Mouse (Mus musculus) right cerebral cortex, postnatal 10 days (tissue): ENCODE results near the gene Cyb561d2.
"Not testable (repeated sequence)": the region's sequence is repeated elsewhere in the genome, so short reads cannot be mapped to it uniquely, and the experiment has no call there.

Experiments
- DNase-seq, 2 experiments: peaks; one replicate each; pipeline ENCODE4 v3.0.0; 2021; ENCODE audit warnings: low spot score in 2 of 2

The Cyb561d2 gene

GRCm38 (mm10) chr9:107571534-107572326, 29.7 kb upstream of the Cyb561d2 start:
- no peak for DNase-seq

GRCm38 (mm10) chr9:107570845-107571244, 28.9 kb upstream of the Cyb561d2 start:
- DNase-seq: no peak

DNA sequence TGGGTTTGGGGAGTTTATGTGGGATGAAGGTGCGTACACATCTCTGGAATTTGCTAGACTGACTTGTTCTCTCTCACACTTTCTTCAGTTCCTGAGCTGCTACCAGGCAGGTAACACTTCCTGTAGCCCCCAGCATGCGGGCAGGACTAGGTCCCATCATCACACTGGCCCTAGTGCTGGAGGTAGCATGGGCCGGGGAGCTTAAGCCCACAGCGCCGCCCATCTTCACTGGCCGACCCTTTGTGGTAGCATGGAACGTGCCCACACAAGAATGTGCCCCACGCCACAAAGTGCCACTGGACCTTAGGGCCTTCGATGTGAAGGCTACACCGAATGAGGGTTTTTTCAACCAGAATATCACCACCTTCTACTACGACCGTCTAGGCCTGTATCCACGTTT, 28.0 kb upstream of the Cyb561d2 start:
- DNase-seq: no peak

- DNase-seq: no peak
Observed at GRCm38 (mm10) chr9:107569270-107569669, 27.3 kb upstream of the Cyb561d2 start.

DNA sequence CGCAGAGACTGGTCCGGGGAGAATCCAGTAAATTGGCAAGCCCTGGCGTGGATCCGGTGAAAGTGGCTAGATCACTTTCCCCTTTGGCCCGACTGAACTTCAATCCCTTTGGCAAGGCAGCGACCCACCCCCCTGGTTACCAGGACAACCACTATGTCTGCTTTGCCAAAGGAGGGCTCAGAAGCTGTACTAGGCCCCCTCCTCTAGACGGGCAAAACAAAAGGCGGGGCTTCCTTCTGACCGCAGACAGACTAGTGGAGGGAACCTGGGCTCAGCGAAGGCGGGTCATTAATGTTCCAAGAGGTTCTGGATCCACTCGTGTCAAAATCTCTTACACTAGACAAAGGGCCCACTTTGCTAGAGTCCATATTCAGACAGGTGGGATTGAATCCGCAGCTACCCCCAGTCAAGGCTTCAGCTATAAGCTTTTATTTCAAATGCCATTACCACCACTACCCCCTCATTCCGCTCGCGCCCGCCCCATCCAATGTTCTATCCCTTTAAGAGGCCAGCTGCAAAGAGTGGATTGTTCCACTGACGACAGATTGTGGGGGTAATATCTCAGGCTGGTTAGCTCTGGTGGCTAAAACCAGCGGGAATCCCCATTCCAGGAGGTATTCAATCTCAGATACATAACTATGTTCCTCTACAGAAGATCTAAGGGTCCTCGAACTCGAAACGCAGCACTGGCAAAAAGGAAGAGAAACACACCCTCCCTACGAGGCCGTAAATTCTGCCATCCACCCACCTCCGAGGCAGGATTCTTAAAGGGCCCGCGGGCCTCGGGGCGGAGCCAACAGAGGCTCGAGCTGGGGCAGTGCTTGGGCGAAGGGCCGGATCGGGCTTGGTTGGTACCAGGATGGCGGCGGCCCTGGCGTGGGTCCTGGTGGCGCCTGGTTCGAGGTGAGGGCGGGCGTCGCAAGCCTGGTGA, 26.6 kb upstream of the Cyb561d2 start:
- peak; percentile 90 to 91 for DNase-seq

DNA sequence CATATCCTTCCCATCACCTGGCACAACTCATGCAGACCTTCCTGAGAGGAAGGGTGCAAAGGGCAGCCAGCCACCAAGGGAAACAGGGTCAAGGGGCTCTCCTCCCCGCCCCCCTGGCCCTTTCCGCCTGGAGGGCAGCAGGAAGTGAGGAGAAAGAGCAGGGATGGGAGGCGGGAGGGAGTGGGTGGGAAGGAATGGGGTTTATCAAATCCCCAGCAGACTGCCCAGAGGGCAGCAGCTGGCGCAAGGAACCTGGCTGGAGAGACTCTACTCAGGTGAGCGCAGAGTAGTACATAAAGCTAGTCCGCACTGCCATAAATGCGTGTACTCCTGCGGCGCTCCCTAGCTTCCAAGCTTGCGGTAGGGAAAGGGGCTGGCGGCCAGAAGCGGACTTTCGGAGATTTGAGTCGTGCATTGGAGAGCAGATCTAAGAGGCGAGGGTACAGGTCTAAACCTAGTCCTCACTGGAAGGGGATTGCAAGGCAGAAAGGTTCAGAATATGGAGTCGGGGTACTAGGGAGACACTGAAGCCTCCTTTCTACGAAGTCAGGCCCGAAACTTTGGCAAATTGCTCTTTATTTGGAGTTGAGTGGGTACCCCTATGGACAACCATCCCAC, 25.8 kb upstream of the Cyb561d2 start, which contains the start of gene Hyal2:
Hyal2 (plus strand) TSS at position 244 of the 618 bp plus-strand sequence.
- DNase-seq: no peak

- DNase-seq: no peak
Observed at GRCm38 (mm10) chr9:107566855-107567254, 24.9 kb upstream of the Cyb561d2 start.

GRCm38 (mm10) chr9:107566041-107566709, 24.2 kb upstream of the Cyb561d2 start:
- peak; percentile 79 to 85 for DNase-seq

DNA sequence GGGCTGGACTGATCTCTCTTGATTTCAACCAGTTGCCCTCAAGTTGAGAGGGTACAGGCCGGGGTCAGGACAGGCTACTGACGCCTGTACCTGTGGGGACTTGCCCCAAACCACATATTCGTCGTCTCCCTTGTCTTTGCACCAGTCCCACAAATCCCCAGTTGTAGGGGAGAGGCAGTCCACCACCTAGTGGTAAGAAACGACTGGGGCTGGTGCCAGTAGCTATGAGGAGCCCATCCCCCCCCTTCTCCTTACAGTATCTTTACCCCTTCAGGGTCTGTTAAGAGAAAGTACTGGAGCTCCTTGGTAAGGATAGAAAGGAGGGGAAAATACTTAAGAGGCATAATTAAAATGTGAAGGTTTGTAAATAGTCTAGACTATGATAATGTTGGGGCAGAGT, 23.6 kb upstream of the Cyb561d2 start:
- DNase-seq: not testable (repeated sequence)

GRCm38 (mm10) chr9:107563029-107563581, 21.1 kb upstream of the Cyb561d2 start, which contains the start of gene Tusc2:
Gene Tusc2 (plus strand): TSS chr9:107563255.
- peak; percentile 97 to 99 for DNase-seq

GRCm38 (mm10) chr9:107556346-107556745, 14.4 kb upstream of the Cyb561d2 start:
- no peak for DNase-seq

DNA sequence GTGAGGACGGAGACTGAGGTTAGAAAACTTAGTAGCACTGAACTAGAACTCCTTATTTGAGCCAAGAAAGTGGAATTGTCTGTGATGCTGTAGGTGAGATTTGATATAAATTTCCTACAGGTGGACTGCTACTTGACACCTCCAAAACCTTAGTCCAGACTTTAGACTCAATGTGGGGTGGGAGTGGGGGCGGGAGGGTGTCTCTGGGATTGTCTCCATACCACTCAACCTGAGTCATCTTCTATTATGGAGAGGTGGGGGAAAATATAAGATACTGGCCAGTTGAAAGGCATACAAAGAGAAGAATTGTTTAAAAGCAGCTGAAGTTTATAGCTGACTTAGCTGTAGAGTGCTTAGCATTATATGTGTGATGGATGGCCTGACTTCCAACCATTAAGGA, 13.7 kb upstream of the Cyb561d2 start:
- no peak for DNase-seq

DNA sequence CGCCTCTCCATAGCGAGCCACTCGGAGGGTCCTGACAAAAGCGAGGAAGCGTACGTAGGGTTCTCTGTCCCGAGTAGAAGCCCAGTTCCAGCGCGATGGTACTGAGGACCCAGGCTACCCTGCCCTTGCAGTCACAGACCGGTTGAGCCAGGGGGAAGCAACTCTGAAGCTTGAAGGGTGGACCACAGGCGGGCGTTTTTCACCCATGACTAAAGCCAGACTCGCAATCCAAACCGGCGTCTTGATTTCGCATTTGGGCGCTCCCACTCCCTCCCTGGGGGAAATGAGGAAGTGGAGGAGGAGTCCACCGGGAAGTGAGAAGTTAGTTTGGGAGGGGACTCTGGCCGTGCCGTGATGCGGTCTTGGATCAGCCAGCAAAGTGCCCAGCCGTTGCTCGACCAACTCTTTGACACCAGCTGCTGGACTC, 13.1 kb upstream of the Cyb561d2 start:
- no peak for DNase-seq

DNA sequence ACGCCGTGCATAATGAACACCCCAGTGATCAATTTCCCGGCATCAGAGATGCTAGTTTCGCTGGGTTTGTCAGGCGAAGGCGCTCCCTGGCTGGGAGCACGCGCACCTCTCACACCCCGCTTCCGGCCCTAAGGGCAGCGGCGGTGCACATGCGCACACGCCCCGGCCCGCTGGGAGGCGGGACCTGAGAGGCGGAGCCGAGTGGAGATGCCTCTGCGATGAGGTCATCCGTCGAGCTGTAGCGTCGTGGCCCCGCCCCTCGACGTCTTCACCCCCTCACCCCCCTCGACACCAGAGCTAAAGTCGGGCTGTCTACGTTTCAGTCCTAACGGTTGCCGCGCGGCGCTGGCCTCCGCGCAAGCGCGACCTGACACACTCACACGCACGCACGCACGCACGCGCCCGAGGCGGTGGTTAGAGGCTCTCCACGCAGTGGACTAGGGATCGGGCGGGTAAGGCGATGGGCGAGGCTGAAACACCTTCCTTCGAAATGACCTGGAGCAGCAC, 12.4 kb upstream of the Cyb561d2 start:
- peak; percentile 97 for DNase-seq

DNA sequence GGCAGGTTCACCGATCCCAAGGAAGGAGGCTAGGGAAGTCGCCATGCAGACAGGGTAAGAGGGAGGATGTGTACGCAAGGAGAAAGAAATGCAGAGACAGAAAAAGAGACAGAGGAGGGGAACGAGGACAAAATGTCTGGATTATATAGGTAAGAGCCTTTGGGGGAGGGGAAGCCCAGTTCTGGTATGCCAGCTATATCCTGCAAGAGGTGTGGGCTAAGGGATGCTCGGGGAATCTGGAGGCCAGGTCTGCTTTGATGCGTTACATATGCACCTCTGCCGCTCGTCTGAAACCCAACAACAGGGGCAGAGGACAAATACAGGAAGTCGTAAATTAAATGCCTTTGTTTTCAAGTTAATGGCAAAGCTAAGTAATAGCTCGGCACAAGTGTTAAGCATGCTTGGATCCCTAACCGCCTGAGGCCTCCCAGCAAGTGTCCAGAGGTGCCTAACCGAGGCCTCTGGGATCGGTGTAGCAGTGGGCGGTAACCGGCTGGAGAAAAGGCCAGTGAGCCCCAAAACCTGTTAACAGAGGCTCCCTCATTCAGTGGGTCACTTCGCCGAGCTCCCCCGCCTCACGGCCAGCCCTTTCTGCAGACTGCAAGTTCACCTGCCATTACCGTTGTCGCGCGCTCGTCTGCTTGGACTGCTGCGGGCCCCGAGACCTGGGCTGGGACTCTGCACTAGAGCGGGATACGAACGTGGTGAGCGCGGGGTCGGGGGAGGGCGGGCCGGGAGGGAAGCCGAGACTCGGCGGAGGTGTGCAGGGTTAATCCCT, 11.7 kb upstream of the Cyb561d2 start:
- no peak for DNase-seq

GRCm38 (mm10) chr9:107552690-107553393, 10.8 kb upstream of the Cyb561d2 start:
- DNase-seq: no peak

DNA sequence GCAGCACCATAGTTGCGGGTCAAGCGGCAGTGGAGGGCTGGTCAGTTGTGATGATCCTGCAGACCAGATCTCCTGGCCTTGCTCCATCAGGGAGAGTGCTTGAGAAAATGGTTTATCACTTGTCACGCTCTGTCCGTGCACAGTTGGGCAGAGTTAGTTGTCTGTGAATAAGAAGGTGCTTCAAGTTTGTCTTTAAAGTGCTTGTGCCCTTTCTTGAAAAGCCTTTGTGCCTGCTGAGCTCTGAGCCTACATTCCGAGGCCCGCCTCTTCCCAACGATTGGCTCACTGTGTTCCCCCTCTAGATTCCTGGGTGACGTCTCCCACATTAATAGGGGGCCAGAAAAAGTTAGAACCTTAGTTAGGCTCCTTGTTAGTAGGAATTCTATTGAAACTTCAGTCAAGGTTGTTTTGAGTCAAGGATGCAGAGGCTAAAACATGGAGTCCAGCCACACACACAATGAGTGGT, 9.9 kb upstream of the Cyb561d2 start:
- DNase-seq: no peak

DNA sequence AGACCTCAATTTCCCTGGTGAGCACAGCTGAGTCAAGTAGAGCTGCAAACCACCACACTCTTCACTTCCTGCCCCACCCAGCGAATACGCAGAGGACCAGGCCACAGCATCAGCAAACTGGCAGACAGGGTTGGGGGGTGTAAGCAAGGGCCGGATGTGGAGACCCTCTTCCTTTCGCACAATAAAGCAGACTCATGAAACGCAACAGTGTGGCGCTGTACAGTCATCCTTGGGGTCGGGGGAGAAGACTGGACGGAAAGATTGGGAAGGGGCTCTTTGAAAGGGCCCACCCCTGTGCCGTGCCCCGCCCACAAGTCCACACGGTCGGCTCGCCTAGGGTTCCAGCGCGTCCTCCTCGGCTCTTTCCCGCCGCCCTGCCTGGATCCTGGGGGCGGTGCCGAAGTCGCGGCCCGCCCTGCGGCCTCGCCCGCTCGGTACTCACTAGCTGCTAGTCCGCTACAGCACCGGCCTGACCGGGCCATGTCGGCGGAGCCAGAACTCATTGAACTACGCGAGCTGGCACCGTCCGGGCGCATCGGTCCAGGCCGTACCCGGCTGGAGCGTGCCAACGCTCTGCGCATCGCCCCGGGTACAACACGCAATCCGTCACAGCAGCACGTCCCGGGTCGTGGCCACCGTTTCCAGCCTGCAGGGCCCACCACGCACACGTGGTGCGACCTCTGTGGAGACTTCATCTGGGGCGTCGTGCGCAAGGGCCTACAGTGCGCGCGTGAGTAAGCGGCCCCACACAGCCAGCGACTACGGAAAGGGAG, 9.3 kb upstream of the Cyb561d2 start, which contains the start of gene Rassf1:
Rassf1 (plus strand) TSS at position 439 of the 773 bp plus-strand sequence.
- no peak for DNase-seq
